Mouse (Mus musculus): ENCODE results near the gene Nup93. TPM values are rescaled to one million over a fixed set of nuclear protein-coding genes. Genes with fewer than 3 reads are reported as not detected.
A peak's percentile ranks its signal among the peaks of the same experiment; 100 is the strongest.

Nup93 gene
- total RNA-seq, 2 experiments from 2014 or later = 10.3 to 21.8 TPM

DNA sequence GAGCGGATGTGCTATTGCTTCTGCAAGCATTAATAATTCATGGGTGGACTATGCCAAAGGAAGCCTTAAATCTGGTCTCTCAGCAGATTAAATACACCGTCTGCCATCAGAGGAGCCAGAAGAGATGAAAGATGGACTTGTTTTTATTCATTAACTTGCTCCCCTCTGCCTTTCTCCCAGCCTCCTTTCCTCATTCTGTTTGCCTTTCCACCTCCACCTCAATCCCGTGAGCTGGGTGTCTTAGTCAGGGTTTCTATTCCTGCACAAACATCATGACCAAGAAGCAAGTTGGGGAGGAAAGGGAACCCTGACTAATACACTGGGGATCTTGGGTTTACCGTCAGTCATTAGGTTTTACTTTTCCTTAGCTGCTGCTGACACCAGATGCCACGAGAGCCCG is 44.5 kb downstream of the Nup93 start:
- no peak for ATAC-seq (replicated peaks; ENCODE audit: low FRiP score, poor library complexity, severe bottlenecking)

DNA sequence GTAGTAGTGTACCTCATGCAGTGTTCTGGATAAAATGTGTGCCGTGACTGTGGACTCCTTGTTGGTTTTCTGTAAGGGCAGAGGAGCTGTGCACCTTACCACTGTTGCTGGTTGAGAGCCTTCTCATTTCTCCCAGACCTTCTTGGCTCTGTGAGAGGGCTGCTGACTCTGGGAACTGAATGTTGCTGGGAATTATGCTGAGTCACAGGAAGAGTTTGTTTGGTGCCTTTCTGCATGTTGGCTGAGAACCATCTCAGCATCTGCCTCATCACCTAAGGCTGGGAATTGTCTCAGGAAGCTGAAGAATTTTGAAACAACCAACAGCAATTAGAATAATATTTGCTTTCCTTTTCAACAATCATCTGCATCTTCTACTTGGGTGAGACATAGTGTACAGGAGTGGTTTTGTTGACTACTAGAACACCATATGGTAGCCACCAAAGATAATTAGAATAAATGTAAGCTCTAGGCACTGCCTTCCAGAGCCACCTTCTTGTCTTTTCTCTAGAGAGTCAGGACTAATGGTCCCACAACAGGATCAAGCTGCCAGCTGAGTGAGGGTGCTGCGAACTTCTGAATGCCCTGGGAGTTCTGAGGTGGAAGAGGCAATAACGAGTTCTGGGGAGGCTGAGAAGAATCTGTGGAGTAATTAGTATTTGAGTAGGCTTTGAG is 48.4 kb downstream of the Nup93 start:
- ATAC-seq (replicated peaks; ENCODE audit: low FRiP score, poor library complexity, severe bottlenecking) = peak; percentile 49; the same call in 1 of the 2 replicates

DNA sequence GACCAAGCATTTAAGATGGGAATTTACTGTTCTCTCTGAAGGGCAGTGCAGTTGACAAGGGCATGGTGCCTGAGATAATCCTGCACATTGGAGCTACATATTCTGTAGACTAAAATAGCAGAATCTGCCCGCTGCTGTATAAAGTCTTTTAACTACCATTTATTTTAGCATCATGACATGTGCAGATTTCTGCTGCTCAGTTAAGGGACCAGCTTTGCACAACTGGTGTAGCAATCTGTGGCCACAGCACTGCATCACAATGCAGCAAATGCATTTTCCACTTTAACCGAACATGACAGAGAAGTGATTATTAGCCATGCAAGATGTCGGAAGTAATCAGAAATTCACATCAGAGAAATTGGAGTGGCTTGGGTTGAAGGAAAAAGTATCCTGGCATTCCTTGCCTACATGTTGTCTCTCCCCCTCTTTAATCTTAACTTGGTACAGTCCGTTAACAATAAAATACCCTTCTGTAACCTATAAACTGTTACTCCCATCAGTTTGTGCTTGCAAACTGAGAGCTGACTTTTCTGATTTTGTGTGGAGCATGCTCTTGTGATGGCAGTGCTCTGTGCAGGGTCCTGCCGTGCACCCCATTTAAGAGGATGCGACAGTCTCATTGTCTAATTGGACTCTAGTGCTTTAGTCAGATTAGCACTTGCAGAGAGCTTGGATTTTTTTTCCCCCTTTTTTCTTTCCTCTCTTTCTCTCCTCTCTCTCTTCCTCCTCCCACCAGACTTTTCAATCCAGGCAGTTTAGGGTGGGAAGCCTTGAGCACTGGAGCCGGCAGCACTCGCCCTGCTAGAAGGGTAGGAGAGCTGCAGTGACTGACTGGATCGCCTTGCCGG is 52.2 kb downstream of the Nup93 start:
- no peak for ATAC-seq (replicated peaks; ENCODE audit: low FRiP score, poor library complexity, severe bottlenecking)

DNA sequence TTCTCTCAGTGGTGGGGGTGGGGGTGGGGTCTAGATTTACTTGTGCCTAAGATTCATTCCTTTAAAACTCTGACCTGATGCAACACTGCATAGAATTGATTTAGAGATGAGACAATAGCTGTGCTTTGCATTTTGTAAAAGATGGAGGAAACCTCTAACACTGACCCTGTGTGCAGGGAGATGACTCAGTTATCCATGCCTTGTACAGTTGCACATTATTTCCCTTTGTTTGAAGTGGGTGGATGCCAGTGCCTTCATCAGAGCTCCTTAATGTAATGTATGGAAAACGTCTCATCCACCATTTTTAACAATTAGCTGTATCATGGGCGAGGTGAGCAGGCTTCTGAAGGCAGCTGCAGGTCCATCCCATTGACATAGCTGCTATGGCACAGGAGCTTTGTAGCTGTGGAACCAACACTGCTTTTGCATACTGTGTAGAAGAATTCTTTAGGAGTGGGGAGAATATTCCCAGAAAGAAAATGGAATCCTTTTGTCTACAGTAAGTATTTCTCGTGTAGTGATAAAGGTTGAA is 54.1 kb downstream of the Nup93 start:
- ATAC-seq (replicated peaks; ENCODE audit: low FRiP score, poor library complexity, severe bottlenecking) = no peak

DNA sequence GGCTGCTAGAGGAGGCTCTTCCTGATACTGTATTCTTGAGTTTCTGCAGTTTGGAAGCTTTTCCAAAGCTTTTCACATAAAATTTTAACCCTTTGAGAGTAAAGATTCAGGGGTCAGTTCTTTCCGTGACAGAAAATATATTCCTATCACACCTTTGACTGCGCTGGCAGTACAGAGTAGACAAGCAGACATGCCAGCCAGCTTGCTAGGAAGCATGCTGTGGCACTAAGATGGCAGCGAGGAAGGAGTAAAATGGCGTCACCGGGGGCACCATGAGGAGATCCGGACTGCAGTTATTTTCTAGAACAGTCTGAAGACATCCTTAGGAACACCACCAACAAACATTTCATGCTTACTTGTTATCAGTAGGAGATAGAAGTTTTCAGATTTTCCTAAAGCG is 55.9 kb downstream of the Nup93 start:
- no peak for ATAC-seq (replicated peaks; ENCODE audit: low FRiP score, poor library complexity, severe bottlenecking)

DNA sequence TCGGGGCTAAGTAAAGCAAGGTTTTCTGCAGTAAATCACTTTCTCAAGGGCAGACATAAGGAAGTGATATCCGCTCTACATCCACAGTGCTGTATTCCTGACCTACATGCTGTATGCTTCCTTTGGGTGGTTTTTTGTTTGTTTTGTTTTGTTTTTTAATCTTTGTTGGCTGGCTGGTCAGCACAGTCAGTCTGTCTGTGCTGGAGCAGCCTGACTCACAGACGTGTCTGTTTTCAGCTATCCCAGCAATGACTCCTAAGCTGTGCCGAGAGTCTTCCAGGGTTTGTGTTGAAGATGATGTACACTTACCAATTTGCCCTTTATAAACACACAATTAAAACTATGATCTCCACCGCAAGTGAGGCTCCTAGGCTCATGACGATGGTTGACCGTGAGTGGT is 56.7 kb downstream of the Nup93 start:
- ATAC-seq (replicated peaks; ENCODE audit: low FRiP score, poor library complexity, severe bottlenecking) = no peak

DNA sequence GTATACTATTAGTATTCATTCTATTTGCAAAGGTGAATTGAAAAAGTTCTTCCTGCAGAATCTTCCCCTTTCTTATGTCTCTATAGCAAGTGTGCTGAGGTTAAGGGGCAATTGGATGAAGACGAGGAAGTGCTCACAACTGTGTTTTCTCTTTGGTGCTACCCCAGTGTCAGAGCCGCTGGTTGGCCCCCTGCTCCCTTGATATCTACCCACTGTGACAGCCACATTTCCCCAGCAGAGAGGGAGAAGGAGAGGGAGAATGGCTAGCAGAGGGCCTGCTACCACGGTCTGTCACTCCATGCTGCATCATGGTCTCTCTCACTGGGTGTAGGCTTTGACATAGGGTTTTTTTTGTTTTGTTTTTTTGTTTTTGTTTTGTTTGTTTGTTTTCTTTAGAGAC is 58.2 kb downstream of the Nup93 start:
- no peak for ATAC-seq (replicated peaks; ENCODE audit: low FRiP score, poor library complexity, severe bottlenecking)

DNA sequence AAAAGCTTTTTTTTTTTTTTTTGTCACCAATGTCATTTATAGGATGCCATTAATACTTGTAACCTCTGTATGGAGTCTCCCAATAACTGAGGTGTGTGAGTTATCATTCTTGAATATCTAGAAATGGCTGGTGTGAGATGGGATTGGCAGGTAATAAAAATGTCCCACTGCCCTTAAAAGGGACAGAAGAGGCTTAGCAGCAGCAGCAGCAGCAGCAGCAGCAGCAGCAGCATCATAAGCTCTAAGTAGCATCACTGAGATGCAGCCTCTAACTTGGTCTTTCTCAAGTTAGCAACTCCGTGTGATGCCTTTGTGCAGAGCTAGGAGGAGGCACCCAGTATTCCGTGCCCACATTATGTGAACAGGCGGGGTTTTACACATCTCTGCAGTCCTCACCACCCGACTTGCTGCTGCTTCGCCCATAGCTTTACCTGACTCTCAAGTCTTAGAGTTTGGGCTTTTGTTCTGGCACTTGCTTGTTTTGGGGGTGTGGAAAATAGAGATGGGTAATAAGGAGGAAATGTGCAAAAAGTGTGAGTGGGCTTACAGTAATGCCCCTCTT is 59.0 kb downstream of the Nup93 start:
- no peak for ATAC-seq (replicated peaks; ENCODE audit: low FRiP score, poor library complexity, severe bottlenecking)

DNA sequence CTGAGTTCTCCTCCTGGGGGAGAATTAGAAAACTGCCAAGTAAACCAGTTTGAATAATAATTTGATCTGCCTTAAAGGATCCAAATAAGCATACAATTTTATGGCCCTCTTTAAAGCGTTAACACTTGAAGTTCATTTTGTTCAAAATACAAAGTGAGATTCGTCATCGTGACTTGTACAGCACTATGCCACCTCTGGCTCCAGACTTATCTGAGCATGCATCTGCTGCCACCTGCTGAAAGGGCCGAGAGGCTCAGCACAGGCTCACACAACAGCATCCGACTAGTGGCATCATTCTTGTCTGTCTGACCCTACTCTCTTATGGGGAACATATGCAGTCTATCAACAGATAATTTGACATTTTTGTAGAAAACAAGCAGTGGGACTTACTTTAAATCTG is 59.7 kb downstream of the Nup93 start:
- ATAC-seq (replicated peaks; ENCODE audit: low FRiP score, poor library complexity, severe bottlenecking) = no peak

DNA sequence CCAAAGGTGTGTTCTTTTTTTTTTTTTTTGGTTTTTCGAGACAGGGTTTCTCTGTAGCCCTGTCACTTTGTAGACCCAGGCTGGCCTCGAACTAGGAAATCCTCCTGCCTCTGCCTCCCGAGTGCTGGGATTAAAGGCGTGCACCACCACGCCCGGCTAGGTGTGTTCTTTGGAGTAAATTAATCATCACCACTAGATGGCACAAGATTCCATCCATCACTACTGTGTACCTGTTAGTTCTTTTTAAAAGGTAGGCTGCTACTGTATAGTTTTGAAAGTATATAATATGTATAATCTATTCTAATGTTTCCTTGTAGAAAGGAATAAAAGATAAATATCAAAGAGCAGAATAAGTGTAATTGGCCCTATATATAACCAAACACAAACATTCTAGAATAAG is 63.9 kb downstream of the Nup93 start:
- no peak for ATAC-seq (replicated peaks; ENCODE audit: low FRiP score, poor library complexity, severe bottlenecking)

DNA sequence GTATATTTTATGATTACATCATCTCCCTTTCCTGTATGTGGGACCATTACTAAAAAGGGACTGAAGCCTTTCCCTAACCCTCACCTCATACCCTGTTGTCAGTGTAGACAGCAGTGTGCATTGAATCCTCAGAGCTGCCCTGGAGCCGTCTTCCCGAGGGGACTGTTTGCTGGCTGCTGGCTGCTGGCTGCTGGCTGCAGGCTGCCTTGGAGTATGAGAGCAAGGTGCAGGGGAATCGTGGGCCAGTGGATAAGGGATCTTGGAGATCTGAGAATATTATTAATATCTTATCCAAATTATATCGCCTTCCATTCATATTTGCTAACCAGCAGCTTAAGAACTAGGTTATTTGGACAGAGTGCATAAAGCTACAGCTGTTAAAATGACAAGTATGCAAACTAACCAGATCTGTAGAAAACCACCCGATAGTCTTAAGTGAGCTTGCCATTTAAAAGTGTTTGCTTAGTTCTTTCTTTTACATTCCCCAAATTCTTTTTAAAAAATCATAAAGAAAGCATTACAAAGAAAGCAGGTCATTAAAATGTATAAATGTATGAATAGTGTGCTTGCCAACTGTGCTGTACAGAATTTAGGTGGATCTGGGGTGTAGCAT is 65.7 kb downstream of the Nup93 start:
- no peak for ATAC-seq (replicated peaks; ENCODE audit: low FRiP score, poor library complexity, severe bottlenecking)

DNA sequence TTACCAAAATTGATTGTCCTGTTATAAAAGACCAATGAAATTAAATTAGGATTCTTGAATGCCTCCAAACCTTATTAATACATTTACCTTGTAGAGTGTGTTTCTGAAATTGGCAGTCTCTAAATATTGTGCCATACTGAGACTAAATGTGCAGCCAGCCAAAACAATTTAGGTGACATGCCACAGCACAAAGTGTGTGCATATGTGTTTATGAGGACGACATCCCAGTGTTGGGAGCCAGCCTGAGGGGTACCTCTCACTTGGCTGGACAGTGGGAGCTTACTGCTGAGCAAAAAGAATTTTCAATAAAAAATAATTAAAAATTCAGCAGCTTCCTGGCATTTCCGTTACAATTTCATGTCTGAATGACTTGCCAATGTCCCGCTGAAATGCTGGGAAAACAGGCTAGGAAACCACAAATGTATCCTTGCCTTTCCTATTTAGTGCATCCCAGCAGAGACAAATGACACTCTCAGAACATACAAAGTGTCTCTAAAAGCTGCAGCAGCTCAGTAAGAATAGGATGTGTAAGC is 68.2 kb downstream of the Nup93 start:
- no peak for ATAC-seq (replicated peaks; ENCODE audit: low FRiP score, poor library complexity, severe bottlenecking)

DNA sequence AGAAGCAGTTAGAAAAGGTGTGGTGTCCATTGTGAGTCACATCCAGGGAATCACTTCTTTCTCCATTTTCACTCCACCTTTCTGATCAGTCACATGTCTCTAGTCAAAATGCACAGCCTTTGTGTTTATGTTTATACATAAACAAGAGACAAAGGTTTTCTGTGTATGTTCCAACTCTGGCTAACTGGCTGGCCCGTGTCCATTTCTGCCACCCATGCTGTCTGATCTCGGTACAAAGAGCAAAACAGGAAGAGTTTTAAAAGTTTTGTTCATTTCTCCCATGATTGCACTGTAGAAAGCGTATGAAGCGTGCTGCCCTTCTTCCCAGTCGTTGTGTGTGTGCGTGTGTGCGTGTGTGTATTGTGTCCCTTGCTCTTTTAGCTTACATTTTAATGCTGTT is 69.8 kb downstream of the Nup93 start:
- ATAC-seq (replicated peaks; ENCODE audit: low FRiP score, poor library complexity, severe bottlenecking) = no peak

DNA sequence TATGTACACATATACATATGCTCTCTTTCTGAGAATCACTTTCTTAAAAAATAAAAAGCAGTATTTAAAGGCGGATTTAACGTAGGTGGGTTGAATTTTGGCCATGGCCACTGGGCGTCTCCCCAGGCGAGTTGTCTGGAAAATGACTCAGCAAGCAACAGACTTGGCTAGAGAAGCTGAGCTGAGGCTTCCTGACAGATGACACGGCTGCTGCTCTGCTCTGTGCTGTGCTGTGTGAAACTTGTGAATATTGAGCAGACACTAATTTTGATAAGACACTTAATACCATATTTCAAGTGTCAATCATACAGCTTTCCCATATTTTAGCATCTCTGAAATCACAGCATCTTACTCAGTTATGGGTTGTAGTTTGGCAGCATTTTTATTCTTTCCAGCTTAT is 76.2 kb downstream of the Nup93 start:
- peak; percentile 94 for ATAC-seq (replicated peaks; ENCODE audit: low FRiP score, poor library complexity, severe bottlenecking)

DNA sequence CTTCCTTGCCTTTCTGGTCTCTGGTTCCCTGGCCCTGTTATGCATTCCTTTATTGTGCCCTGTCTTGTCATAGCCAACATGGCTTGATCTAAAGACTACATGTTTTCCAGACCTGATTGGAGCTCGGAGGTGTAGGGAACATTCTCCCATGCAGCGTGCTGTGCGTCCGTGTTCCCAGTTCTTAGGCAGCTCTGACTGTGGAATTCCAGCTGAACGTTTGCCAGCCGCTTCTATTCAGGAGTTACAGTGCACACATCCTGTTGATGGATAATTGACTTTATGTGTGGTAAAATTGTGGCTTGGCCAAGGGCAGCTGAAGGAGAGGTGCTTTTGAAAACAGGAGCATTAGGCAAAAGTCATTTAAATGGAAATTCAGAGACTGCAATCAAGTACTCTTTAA is 77.7 kb downstream of the Nup93 start:
- ATAC-seq (replicated peaks; ENCODE audit: low FRiP score, poor library complexity, severe bottlenecking) = no peak

DNA sequence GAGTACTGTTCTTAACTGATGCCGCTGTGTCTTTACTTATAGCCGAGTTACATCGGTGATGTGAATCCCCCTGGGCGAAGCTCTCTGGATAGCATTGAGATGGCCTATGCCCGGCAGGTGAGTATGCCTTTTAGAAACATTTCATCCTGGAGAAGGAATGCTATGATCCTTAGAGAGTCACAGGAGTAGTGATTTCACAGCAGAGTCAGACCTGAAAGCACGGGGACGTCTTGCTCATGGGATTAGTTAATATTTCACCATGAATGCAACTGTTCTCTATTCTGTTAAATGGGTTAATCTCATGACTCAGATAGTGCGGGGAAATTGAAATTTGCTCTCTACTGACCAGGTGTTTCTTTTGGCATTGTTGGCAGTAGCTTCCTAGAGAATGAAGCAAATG is 78.3 kb downstream of the Nup93 start:
- ATAC-seq (replicated peaks; ENCODE audit: low FRiP score, poor library complexity, severe bottlenecking) = no peak

DNA sequence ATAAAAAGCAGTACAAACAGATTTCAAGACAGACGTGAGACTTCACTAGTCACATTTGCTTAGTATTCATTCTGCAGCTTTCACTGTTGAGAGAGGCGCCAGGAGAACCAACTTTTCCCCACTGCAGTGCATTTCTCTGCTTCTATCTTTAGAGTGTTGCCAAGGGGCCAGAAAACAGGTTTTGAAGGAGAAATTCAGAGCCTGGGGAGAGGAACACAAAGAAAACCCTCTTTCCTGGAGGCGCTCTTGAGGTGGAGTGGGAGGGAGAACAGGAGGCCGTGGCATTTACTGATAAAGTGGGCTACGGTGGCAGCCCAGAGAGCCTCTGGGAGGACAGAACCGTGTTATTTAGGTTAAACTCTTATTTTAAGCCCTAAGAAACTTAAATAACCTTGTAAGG is 81.3 kb downstream of the Nup93 start:
- ATAC-seq (replicated peaks; ENCODE audit: low FRiP score, poor library complexity, severe bottlenecking) = 0 out of 2 replicates have a peak, but pooled peaks have one; percentile 50

DNA sequence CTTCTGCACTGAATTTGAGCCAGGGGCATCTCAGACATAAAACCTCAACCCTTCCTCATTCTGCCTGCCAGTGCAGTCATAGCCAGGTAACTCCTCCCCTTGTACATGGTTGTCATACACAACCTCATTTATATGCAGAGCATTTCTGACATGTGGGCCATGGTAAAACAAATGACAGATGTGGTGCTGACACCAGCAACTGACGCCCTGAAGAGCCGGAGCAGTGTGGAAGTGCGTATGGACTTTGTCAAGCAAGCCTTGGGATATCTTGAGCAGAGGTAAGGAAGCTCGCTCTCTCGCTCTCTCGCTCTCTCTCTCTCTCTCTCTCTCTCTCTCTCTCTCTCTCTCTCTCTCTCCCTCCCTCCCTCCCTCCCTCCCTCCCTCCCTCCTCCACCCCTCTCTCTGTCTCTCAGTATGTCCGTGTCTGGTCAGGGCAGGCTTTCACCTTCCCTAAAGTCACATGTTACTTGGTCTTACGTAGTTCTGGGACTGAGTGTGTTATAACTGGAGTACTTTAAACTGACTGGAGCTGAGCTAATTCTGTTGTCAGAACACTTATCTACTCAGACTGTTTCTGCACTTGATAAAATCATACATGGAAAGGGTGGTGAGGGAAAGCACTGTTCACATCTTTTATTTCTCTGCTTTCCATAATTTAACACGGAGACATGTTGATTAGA is 82.1 kb downstream of the Nup93 start:
- no peak for ATAC-seq (replicated peaks; ENCODE audit: low FRiP score, poor library complexity, severe bottlenecking)

DNA sequence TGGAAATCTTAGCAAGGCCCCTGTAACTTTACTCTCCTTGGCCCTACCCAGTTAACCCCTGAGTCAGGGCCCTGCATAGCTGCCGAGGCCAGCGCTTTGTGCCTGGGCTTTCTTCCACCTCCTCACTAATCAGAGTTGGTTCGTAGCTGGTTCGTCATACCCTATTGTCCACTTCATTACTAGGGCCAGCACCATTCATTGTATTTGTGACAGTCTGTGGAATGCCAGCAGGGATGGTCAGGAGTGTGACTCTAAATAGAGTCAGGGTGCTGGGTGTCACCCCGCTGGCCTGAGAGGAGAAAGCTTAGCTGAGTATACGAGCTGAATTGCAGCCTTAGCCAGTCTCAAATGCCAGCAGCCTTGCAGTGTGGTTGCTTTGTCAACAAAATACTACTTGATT is 82.7 kb downstream of the Nup93 start:
- ATAC-seq (replicated peaks; ENCODE audit: low FRiP score, poor library complexity, severe bottlenecking) = no peak

DNA sequence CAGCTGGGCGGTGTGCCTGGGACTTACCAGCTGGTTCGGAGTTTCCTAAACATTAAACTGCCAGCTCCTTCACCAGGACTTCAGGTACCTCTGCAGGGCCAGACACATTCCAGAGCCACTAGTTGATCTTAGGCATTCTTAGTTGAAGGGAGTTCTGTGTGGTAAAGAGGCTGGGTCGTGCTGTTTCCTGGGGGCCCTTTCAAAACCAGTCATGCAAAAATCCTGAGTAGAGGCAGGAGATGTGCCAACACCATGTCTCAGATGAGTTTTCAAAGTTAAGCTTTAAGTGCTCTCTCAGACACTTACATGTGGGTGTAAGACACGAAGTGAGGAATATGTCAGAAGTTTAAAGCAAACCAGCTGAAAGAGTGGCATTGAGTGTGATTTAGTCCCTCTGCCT is 86.4 kb downstream of the Nup93 start:
- no peak for ATAC-seq (replicated peaks; ENCODE audit: low FRiP score, poor library complexity, severe bottlenecking)

Measured in erythroid progenitor cell, adult 5-6 weeks (primary cell).